Mouse (Mus musculus): ENCODE data around the gene Mfn1.

GRCm38 (mm10) chr3:32622106-32622505, 92.8 kb downstream of the Mfn1 start:
- TF ChIP-seq POLR2A (IDR thresholded peaks at IDR 0.05; ENCODE audit: low read depth, low read length) (no peak), CTCF (conservative IDR thresholded peaks at IDR 0.05 in 1 of 2, IDR thresholded peaks at IDR 0.05 in 1 of 2; ENCODE audit: low read depth in 2 of 2, low read length in 2 of 2) (no peak), UBTF (IDR thresholded peaks at IDR 0.05; ENCODE audit: low read depth, low read length) (no peak), ZNF384 (IDR thresholded peaks at IDR 0.05; ENCODE audit: low read depth, low read length) (no peak), TCF12 (IDR thresholded peaks at IDR 0.05; ENCODE audit: low read depth, low read length) (no peak), ZMIZ1 (IDR thresholded peaks at IDR 0.05; ENCODE audit: low read depth, low read length) (no peak), ELF1 (IDR thresholded peaks at IDR 0.05; ENCODE audit: low read depth, low read length) (no peak), TBP (conservative IDR thresholded peaks at IDR 0.05; ENCODE audit: low read depth, low read length) (no peak), MAFK (IDR thresholded peaks at IDR 0.05; ENCODE audit: insufficient replicate concordance, low read length) (no peak), MXI1 (IDR thresholded peaks at IDR 0.05; ENCODE audit: low read depth, low read length) (no peak)

Measured in CH12.LX (cell line).